Mouse (Mus musculus): Measurements from ENCODE around the gene Ccdc33. TPM values are rescaled to one million over a fixed set of nuclear protein-coding genes. Genes with fewer than 3 reads are reported as not detected.

Ccdc33 gene
- polyA plus RNA-seq, 2 experiments, result not detected

- no peak for TF ChIP-seq EP300 (IDR thresholded peaks at IDR 0.05; ENCODE audit: low read depth)
- DNase-seq (ENCODE audit: low read depth in 3 of 3, low spot score in 3 of 3), result no peak
These were observed 12.9 kb downstream of the Ccdc33 start for GRCm38 (mm10) chr9:58105595-58106169.

GRCm38 (mm10) chr9:58103647-58104046 lies 15.0 kb downstream of the Ccdc33 start:
- Histone ChIP-seq H3K27ac (no peak overlapping the region), H3K9me3 (ENCODE audit: control insufficient read depth, low read length) (no peaks in the 10 kb centered on the region), H3K4me3 (ENCODE audit: insufficient read depth in 1 of 2, low read depth in 2 of 2, low read length in 2 of 2) (no peak overlapping the region), H3K27me3 (ENCODE audit: control insufficient read depth, insufficient read depth, low read length) (no peaks in the 10 kb centered on the region), H3K36me3 (replicated peaks; ENCODE audit: control insufficient read depth, insufficient read depth, low read depth) (no peaks in the 10 kb centered on the region), H3K4me2 (ENCODE audit: low read depth) (no peak overlapping the region), H3K9ac (replicated peaks) (no peak overlapping the region), H3K4me1 (replicated peaks; ENCODE audit: control insufficient read depth in 2 of 2, insufficient read depth in 2 of 2, low read length in 1 of 2) (no peaks in the 10 kb centered on the region)
- 77% methylated on average over 6 of the region's 6 CpGs for WGBS (ENCODE audit: insufficient replicate concordance)
- DNase-seq (ENCODE audit: low read depth in 3 of 3, low spot score in 3 of 3), result no peak
- TF ChIP-seq EP300 (IDR thresholded peaks at IDR 0.05; ENCODE audit: low read depth) (no peak), CTCF (IDR thresholded peaks at IDR 0.05; ENCODE audit: low read depth) (no peak)
- ATAC-seq (ENCODE audit: insufficient read depth), result no peak

More at GRCm38 (mm10) chr9:58105595-58106169, 12.9 kb downstream of the Ccdc33 start:
- H3K9me3 ChIP-seq (ENCODE audit: control insufficient read depth, low read length), result no peaks in the 10 kb centered on the region
- H3K4me3 ChIP-seq (ENCODE audit: insufficient read depth in 1 of 2, low read depth in 2 of 2, low read length in 2 of 2), result no peak overlapping the region
- no peak overlapping the region for H3K4me2 ChIP-seq (ENCODE audit: low read depth)
- H3K36me3 ChIP-seq (replicated peaks; ENCODE audit: control insufficient read depth, insufficient read depth, low read depth), result no peaks in the 10 kb centered on the region
- H3K4me1 ChIP-seq (replicated peaks; ENCODE audit: control insufficient read depth in 2 of 2, insufficient read depth in 2 of 2, low read length in 1 of 2), result no peaks in the 10 kb centered on the region
- no peak overlapping the region for H3K9ac ChIP-seq (replicated peaks)
- no peak for ATAC-seq (ENCODE audit: insufficient read depth)
- no peaks in the 10 kb centered on the region for H3K27me3 ChIP-seq (ENCODE audit: control insufficient read depth, insufficient read depth, low read length)
- WGBS (ENCODE audit: insufficient replicate concordance), result 45% methylated on average over 15 of the region's 15 CpGs
- no peak overlapping the region for H3K27ac ChIP-seq

- DNase-seq (ENCODE audit: low read depth in 3 of 3, low spot score in 3 of 3), result no peak
- Histone ChIP-seq H3K27me3 (ENCODE audit: control insufficient read depth, insufficient read depth, low read length) (no peaks in the 10 kb centered on the region), H3K27ac (no peak overlapping the region), H3K9ac (replicated peaks) (no peak overlapping the region), H3K9me3 (ENCODE audit: control insufficient read depth, low read length) (no peaks in the 10 kb centered on the region), H3K4me2 (ENCODE audit: low read depth) (no peak overlapping the region), H3K4me3 (ENCODE audit: insufficient read depth in 1 of 2, low read depth in 2 of 2, low read length in 2 of 2) (no peak overlapping the region), H3K36me3 (replicated peaks; ENCODE audit: control insufficient read depth, insufficient read depth, low read depth) (no peaks in the 10 kb centered on the region), H3K4me1 (replicated peaks; ENCODE audit: control insufficient read depth in 2 of 2, insufficient read depth in 2 of 2, low read length in 1 of 2) (no peaks in the 10 kb centered on the region)
- WGBS (ENCODE audit: insufficient replicate concordance), result 42% methylated on average over 4 of the region's 4 CpGs
- ATAC-seq (ENCODE audit: insufficient read depth), result no peak
- TF ChIP-seq EP300 (IDR thresholded peaks at IDR 0.05; ENCODE audit: low read depth) (no peak), CTCF (IDR thresholded peaks at IDR 0.05; ENCODE audit: low read depth) (no peak)
These were observed 16.6 kb downstream of the Ccdc33 start for GRCm38 (mm10) chr9:58102013-58102412.

- Histone ChIP-seq H3K36me3 (replicated peaks; ENCODE audit: control insufficient read depth, insufficient read depth, low read depth) (no peaks in the 10 kb centered on the region), H3K4me3 (ENCODE audit: insufficient read depth in 1 of 2, low read depth in 2 of 2, low read length in 2 of 2) (no peak overlapping the region), H3K4me1 (replicated peaks; ENCODE audit: control insufficient read depth in 2 of 2, insufficient read depth in 2 of 2, low read length in 1 of 2) (no peaks in the 10 kb centered on the region), H3K27me3 (ENCODE audit: control insufficient read depth, insufficient read depth, low read length) (no peaks in the 10 kb centered on the region), H3K9ac (replicated peaks) (no peak overlapping the region), H3K27ac (no peak overlapping the region), H3K4me2 (ENCODE audit: low read depth) (no peak overlapping the region), H3K9me3 (ENCODE audit: control insufficient read depth, low read length) (no peaks in the 10 kb centered on the region)
- ATAC-seq (ENCODE audit: insufficient read depth), result no peak
- no peak for DNase-seq (ENCODE audit: low read depth in 3 of 3, low spot score in 3 of 3)
- 41% methylated on average over 5 of the region's 5 CpGs for WGBS (ENCODE audit: insufficient replicate concordance)
- TF ChIP-seq EP300 (IDR thresholded peaks at IDR 0.05; ENCODE audit: low read depth), result no peak
- TF ChIP-seq CTCF (IDR thresholded peaks at IDR 0.05; ENCODE audit: low read depth), result no peak
These were observed 18.6 kb downstream of the Ccdc33 start for GRCm38 (mm10) chr9:58099836-58100565.

- ATAC-seq (ENCODE audit: insufficient read depth), result no peak
- Histone ChIP-seq H3K9me3 (ENCODE audit: control insufficient read depth, low read length) (no peaks in the 10 kb centered on the region), H3K4me2 (ENCODE audit: low read depth) (no peak overlapping the region), H3K4me1 (replicated peaks; ENCODE audit: control insufficient read depth in 2 of 2, insufficient read depth in 2 of 2, low read length in 1 of 2) (no peaks in the 10 kb centered on the region), H3K27ac (no peak overlapping the region), H3K36me3 (replicated peaks; ENCODE audit: control insufficient read depth, insufficient read depth, low read depth) (no peaks in the 10 kb centered on the region), H3K27me3 (ENCODE audit: control insufficient read depth, insufficient read depth, low read length) (no peaks in the 10 kb centered on the region), H3K9ac (replicated peaks) (no peak overlapping the region), H3K4me3 (ENCODE audit: insufficient read depth in 1 of 2, low read depth in 2 of 2, low read length in 2 of 2) (no peak overlapping the region)
- TF ChIP-seq EP300 (IDR thresholded peaks at IDR 0.05; ENCODE audit: low read depth) (no peak), CTCF (IDR thresholded peaks at IDR 0.05; ENCODE audit: low read depth) (no peak)
- DNase-seq (ENCODE audit: low read depth in 3 of 3, low spot score in 3 of 3), result no peak
- 33% methylated on average over 5 of the region's 5 CpGs for WGBS (ENCODE audit: insufficient replicate concordance)
These were observed 21.9 kb downstream of the Ccdc33 start for GRCm38 (mm10) chr9:58096629-58097301.

Data from liver, embryonic 14.5 days (tissue).